Mouse (Mus musculus) naive thymus-derived CD4-positive, alpha-beta T cell, adult 2 months (primary cell): ENCODE data around the gene Cox5a.
A peak's percentile ranks its signal among the peaks of the same experiment; 100 is the strongest.

Source experiments
- DNase-seq: peaks from one replicate; pipeline ENCODE4 v3.0.0-alpha.2; 2011; ENCODE audit warnings: low read depth

Gene Cox5a

GRCm38 (mm10) chr9:57526435-57526834 lies 5.4 kb downstream of the Cox5a start:
- no peak for DNase-seq

GRCm38 (mm10) chr9:57531946-57532345 lies 10.9 kb downstream of the Cox5a start:
- DNase-seq: no peak

- no peak for DNase-seq
Measured at GRCm38 (mm10) chr9:57536362-57536761, 15.3 kb downstream of the Cox5a start.

GRCm38 (mm10) chr9:57537044-57537727 lies 16.1 kb downstream of the Cox5a start, which contains the start of gene Fam219b:
Gene Fam219b, plus strand, starts transcription at chr9:57537528.
- peak; percentile 88 for DNase-seq

GRCm38 (mm10) chr9:57537728-57538181 lies 16.7 kb downstream of the Cox5a start:
- no peak for DNase-seq

- no peak for DNase-seq
Measured at GRCm38 (mm10) chr9:57539550-57539949, 18.5 kb downstream of the Cox5a start.

- DNase-seq: peak; percentile 78
Measured at GRCm38 (mm10) chr9:57541312-57541711, 20.2 kb downstream of the Cox5a start.

- no peak for DNase-seq
Measured at GRCm38 (mm10) chr9:57543951-57544350, 22.9 kb downstream of the Cox5a start.

GRCm38 (mm10) chr9:57547287-57547686 lies 26.2 kb downstream of the Cox5a start:
- no peak for DNase-seq

- no peak for DNase-seq
Measured at GRCm38 (mm10) chr9:57547869-57548268, 26.8 kb downstream of the Cox5a start.

- no peak for DNase-seq
Measured at GRCm38 (mm10) chr9:57549186-57549585, 28.1 kb downstream of the Cox5a start.

GRCm38 (mm10) chr9:57550126-57550862 lies 29.2 kb downstream of the Cox5a start:
- no peak for DNase-seq

GRCm38 (mm10) chr9:57552139-57552887 lies 31.2 kb downstream of the Cox5a start, which contains the start of gene Mpi:
Gene Mpi, minus strand, starts transcription at chr9:57552763.
- DNase-seq: peak; percentile 46

GRCm38 (mm10) chr9:57553119-57553518 lies 32.0 kb downstream of the Cox5a start:
- DNase-seq: no peak

- DNase-seq: no peak
Measured at GRCm38 (mm10) chr9:57554753-57555152, 33.7 kb downstream of the Cox5a start.

- DNase-seq: no peak
Measured at GRCm38 (mm10) chr9:57557215-57557614, 36.1 kb downstream of the Cox5a start.

GRCm38 (mm10) chr9:57558625-57559024 lies 37.6 kb downstream of the Cox5a start:
- DNase-seq: no peak

GRCm38 (mm10) chr9:57559568-57559967 lies 38.5 kb downstream of the Cox5a start:
- DNase-seq: no peak

GRCm38 (mm10) chr9:57560263-57560662 lies 39.2 kb downstream of the Cox5a start:
- DNase-seq: no peak

- DNase-seq: peak; percentile 94
Measured at GRCm38 (mm10) chr9:57560861-57561710, 40.0 kb downstream of the Cox5a start, which contains the start of gene Scamp2. Gene Scamp2, plus strand, starts transcription at chr9:57560943.

- DNase-seq: peak; percentile 26
Measured at GRCm38 (mm10) chr9:57561711-57562099, 40.6 kb downstream of the Cox5a start.
